In genomic region chr11:75965674-75966400, GRCm38 (mm10) we compare ENCODE assay signal across 8 mouse cellular contexts. TPM values are rescaled to one million over a fixed set of nuclear protein-coding genes. Genes with fewer than 3 reads are reported as not detected.
DNase-seq lines count a peak whose midpoint lies in the region; ATAC-seq and TF ChIP-seq lines count a peak whose summit lies in the region.

No protein-coding gene starts in this region.

- peak overlapping the region; percentile 59 for H3K9ac ChIP-seq in hindbrain, embryonic 12.5 days

- DNase-seq in lung, adult 2 months: peak; percentile 33
- no peak for DNase-seq in lung, postnatal 10 days
- DNase-seq in embryo, embryonic 9.5 days (ENCODE audit: extremely low spot score): peak; percentile 67
- no peak for DNase-seq in frontal cortex, postnatal 10 days (ENCODE audit: low spot score in 2 of 2)
- no peak for DNase-seq in adrenal gland, adult 8-10 months
- no peak for DNase-seq in left cerebral cortex, postnatal 25 days (ENCODE audit: low spot score in 2 of 2)

- peaks cover 6% of the 10 kb centered on the region for H3K4me1 ChIP-seq in lung, adult 2 months (ENCODE audit: control insufficient read depth, insufficient read depth, low read length)
- H3K4me1 ChIP-seq in hindbrain, embryonic 12.5 days: peaks cover 45% of the 10 kb centered on the region
- peaks cover 17% of the 10 kb centered on the region for H3K4me1 ChIP-seq in megakaryocyte, embryonic 14.5 days

- intact Hi-C loops in left cerebral cortex, postnatal 25 days (cut with DNase I): loop anchor here (2.0 kb wide), 2 partner anchors 53 to 183 kb away; no protein-coding TSS in a partner anchor

- peaks cover 36% of the 10 kb centered on the region for H3K27me3 ChIP-seq in hindbrain, embryonic 12.5 days
- peaks cover 89% of the 10 kb centered on the region for H3K27me3 ChIP-seq in megakaryocyte, embryonic 14.5 days (replicated peaks)

- 23% methylated on average over 28 of the region's 28 CpGs for WGBS in lung, adult 2 months
- 2% methylated on average over 28 of the region's 28 CpGs for WGBS in hindbrain, embryonic 12.5 days

- ATAC-seq in hindbrain, embryonic 12.5 days (ENCODE audit: low FRiP score): no peak

- peak overlapping the region; percentile 98 for H3K4me2 ChIP-seq in hindbrain, embryonic 12.5 days (replicated peaks)

- TF ChIP-seq CTCF in lung, adult 2 months (IDR thresholded peaks at IDR 0.05; ENCODE audit: insufficient read depth, low read length): no peak

- peak overlapping the region; percentile 97 for H3K4me3 ChIP-seq in lung, adult 2 months (replicated peaks; ENCODE audit: extremely low read depth, low read depth, low read length)
- H3K4me3 ChIP-seq in hindbrain, embryonic 12.5 days: peak overlapping the region; percentile 60
- H3K4me3 ChIP-seq in megakaryocyte, embryonic 14.5 days (replicated peaks): peak overlapping the region; percentile 91

- no peaks in the 10 kb centered on the region for H3K9me3 ChIP-seq in hindbrain, embryonic 12.5 days (replicated peaks)
- H3K9me3 ChIP-seq in megakaryocyte, embryonic 14.5 days: peaks cover 2% of the 10 kb centered on the region

- no peaks in the 10 kb centered on the region for H3K36me3 ChIP-seq in hindbrain, embryonic 12.5 days
- H3K36me3 ChIP-seq in megakaryocyte, embryonic 14.5 days (replicated peaks; ENCODE audit: low read length): no peaks in the 10 kb centered on the region

- H3K27ac ChIP-seq in hindbrain, embryonic 12.5 days: no peak overlapping the region

- no peak for TF ChIP-seq POLR2A in lung, adult 2 months (IDR thresholded peaks at IDR 0.05; ENCODE audit: borderline replicate concordance, extremely low read depth, low read depth, low read length)

RNA-seq across cellular contexts. Expression of gene Rph3al, which starts 27.6 kb away (rescaled TPM):
- polyA plus RNA-seq in lung, adult 2 months (2012; rRNA removed): 15.5 and 17.7 TPM in 2 replicates
- polyA plus RNA-seq in hindbrain, embryonic 12.5 days (2016; fragmentation: Nextera tagmentation; extraction: Ambion mirVana): 2.6 and 2.9 TPM in 2 replicates
- polyA plus RNA-seq in megakaryocyte, embryonic 14.5 days (2012; ENCODE audit: insufficient read depth, low replicate concordance): 0.25 TPM in 1 of 2 replicates, not detected in the other
- total RNA-seq in adrenal gland, adult 8-10 months (2022): 10 to 100 TPM; 19.9 to 31.2 (median 21.9) TPM
- 1 to 10 TPM; 2.3 to 3.0 TPM for total RNA-seq in left cerebral cortex, postnatal 25 days (2021)

RNA-seq across cellular contexts. Expression of gene 1700016K19Rik, which starts 33.9 kb away (rescaled TPM):
- polyA plus RNA-seq in lung, adult 2 months (2012; rRNA removed): 13.6 and 14.8 TPM in 2 replicates
- 2.0 and 3.7 TPM in 2 replicates for polyA plus RNA-seq in hindbrain, embryonic 12.5 days (2016; fragmentation: Nextera tagmentation; extraction: Ambion mirVana)
- polyA plus RNA-seq in megakaryocyte, embryonic 14.5 days (2012; ENCODE audit: insufficient read depth, low replicate concordance): 0.40 TPM in 1 of 2 replicates, not detected in the other
- total RNA-seq in adrenal gland, adult 8-10 months (2022): not detected
- total RNA-seq in left cerebral cortex, postnatal 25 days (2021): 1 to 10 TPM; 4.6 TPM

Comparison
In these comparisons a context has a peak if more than half of its experiments do, and no peak if none do; other contexts are left out.
1. DNase-seq: peak in lung, adult 2 months (single experiment) and embryo, embryonic 9.5 days (single experiment); none in lung, postnatal 10 days (single experiment), frontal cortex, postnatal 10 days (0 of 2), adrenal gland, adult 8-10 months (single experiment) and left cerebral cortex, postnatal 25 days (0 of 2).
2. Peak in every context shown above with its lines, with median percentiles within 50 percentile points of each other: H3K4me3 ChIP-seq.